Mouse (Mus musculus) macrophage (primary cell): ENCODE results near the gene Ldlrad3. TPM values are rescaled to one million over a fixed set of nuclear protein-coding genes. Genes with fewer than 3 reads are reported as not detected.

ENCODE experiments used
- H3K27ac ChIP-seq: fragments of 350-480 bp; formaldehyde crosslinking; 2 replicates; pipeline ENCODE4 v1.9.0; 2021
- H3K36me3 ChIP-seq: fragments of 350-480 bp; formaldehyde crosslinking; 2 replicates; pipeline ENCODE4 v1.9.0; 2021; ENCODE audit errors: inconsistent target
- H3K4me3 ChIP-seq: fragments of 350-480 bp; formaldehyde crosslinking; 2 replicates; pipeline ENCODE4 v1.9.0; 2021; ENCODE audit errors: inconsistent target
- H3K79me2 ChIP-seq: fragments of 350-480 bp; formaldehyde crosslinking; 2 replicates; pipeline ENCODE4 v1.9.0; 2021; ENCODE audit errors: inconsistent target
- WGBS: methylation state at CpG from one replicate; pipeline ENCODE4 v1.1.7; 2026; ENCODE audit warnings: inconsistent platforms; ENCODE audit not compliant: missing documents; 5-methylcytosine and 5-hydroxymethylcytosine counted together
- polyA plus RNA-seq: library from polyadenylated mRNA; stranded (reverse); fragments of 250-400 nt; gene quantifications from 3 replicates; pipeline ENCODE4 v1.2.4, GENCODE M21; 2018; ENCODE audit warnings: inconsistent platforms

Gene Ldlrad3
- polyA plus RNA-seq, 1 experiment from 2014 or later = 10.7 TPM

GRCm38 (mm10) chr2:102197332-102197731, 11.1 kb upstream of the Ldlrad3 start:
- Histone ChIP-seq H3K4me3 (no peak overlapping the region), H3K27ac (no peak overlapping the region), H3K36me3 (no peaks in the 10 kb centered on the region), H3K79me2 (no peaks in the 10 kb centered on the region)
- 78% methylated on average over 1 of the region's 1 CpGs for WGBS

GRCm38 (mm10) chr2:102196709-102197108, 10.5 kb upstream of the Ldlrad3 start:
- 79% methylated on average over 8 of the region's 8 CpGs for WGBS
- H3K36me3 ChIP-seq = no peaks in the 10 kb centered on the region
- no peak overlapping the region for H3K4me3 ChIP-seq
- H3K79me2 ChIP-seq = no peaks in the 10 kb centered on the region
- H3K27ac ChIP-seq = no peak overlapping the region

GRCm38 (mm10) chr2:102195494-102195893, 9.3 kb upstream of the Ldlrad3 start:
- 39% methylated on average over 4 of the region's 4 CpGs for WGBS
- no peak overlapping the region for H3K4me3 ChIP-seq
- no peaks in the 10 kb centered on the region for H3K79me2 ChIP-seq
- no peaks in the 10 kb centered on the region for H3K36me3 ChIP-seq
- H3K27ac ChIP-seq = no peak overlapping the region

DNA sequence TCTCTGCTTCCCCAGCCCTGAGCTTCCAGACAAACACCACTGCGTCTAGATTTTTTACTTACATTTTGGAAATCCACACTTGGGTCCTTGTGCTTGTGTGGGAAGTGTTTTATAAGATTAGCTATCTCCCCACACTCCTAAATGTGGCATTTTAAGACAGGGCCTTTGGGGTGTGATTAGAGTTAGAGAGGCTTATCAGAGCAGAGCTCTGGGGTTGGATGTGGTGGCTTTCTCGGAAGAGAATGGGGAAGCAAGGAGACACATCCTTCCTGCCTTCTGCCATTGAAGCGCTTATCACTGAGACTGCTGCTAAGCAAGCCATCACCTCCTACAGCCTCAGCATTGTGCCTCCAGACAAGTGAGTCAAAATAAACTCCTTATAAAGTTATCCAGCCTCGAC, 8.1 kb upstream of the Ldlrad3 start:
- no peak overlapping the region for H3K4me3 ChIP-seq
- no peaks in the 10 kb centered on the region for H3K79me2 ChIP-seq
- H3K27ac ChIP-seq = no peak overlapping the region
- WGBS = 37% methylated on average over 4 of the region's 4 CpGs
- no peaks in the 10 kb centered on the region for H3K36me3 ChIP-seq

DNA sequence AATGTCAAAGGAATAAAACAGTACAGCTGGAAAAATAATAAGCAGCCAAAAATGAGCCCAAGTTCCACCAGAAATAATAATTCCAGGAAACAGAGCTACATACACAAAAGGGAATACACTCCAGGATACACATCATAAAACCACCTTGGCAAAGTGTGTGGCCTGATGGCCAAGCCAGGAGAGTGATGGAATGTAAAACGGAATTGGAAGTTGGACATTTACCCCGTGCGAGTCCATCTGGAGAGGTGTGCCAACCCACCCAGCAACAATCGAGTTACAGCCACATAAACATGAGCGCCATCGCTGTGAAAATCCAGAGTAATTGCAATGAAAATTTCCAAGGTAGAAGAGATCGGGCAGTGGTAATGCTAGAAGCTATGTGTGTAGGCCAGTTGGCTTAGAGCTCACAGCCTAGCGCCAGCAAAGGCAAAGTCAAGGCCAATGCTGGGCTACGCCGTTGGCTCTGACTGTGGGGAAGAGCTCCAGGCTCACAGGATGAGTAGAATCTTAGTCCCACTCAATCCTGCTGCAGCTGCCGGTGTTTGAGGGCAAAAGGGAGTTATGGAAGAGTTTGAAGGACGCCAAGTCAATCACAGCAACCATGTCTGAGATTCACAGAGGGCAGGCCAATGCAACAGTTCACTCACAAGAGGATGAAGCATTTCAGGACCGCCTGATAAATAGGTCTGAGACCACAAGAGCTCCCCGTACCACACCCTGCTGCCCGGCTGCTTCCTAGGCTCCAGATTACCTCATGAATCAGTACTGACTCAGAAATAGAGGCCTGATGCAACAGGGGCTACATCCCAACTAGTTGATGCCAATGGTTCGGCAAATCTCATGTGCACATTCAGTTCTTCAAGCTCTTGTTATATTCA, 7.0 kb upstream of the Ldlrad3 start:
- Histone ChIP-seq H3K4me3 (no peak overlapping the region), H3K79me2 (no peaks in the 10 kb centered on the region), H3K27ac (no peak overlapping the region), H3K36me3 (no peaks in the 10 kb centered on the region)
- WGBS = 92% methylated on average over 15 of the region's 16 CpGs

GRCm38 (mm10) chr2:102191736-102192135, 5.6 kb upstream of the Ldlrad3 start:
- no peaks in the 10 kb centered on the region for H3K36me3 ChIP-seq
- WGBS = 90% methylated on average over 4 of the region's 4 CpGs
- H3K4me3 ChIP-seq = no peak overlapping the region
- H3K27ac ChIP-seq = no peak overlapping the region
- H3K79me2 ChIP-seq = no peaks in the 10 kb centered on the region

- H3K36me3 ChIP-seq = no peaks in the 10 kb centered on the region
- no peaks in the 10 kb centered on the region for H3K79me2 ChIP-seq
- H3K4me3 ChIP-seq = no peak overlapping the region
- no peak overlapping the region for H3K27ac ChIP-seq
These were observed 4.8 kb upstream of the Ldlrad3 start for GRCm38 (mm10) chr2:102190956-102191355.

- H3K27ac ChIP-seq = no peak overlapping the region
- peak overlapping the region; percentile 47 for H3K4me3 ChIP-seq
- no peaks in the 10 kb centered on the region for H3K36me3 ChIP-seq
- H3K79me2 ChIP-seq = peaks cover 32% of the 10 kb centered on the region; the same call in 1 of the 2 replicates
- WGBS = 16% methylated on average over 22 of the region's 24 CpGs
These were observed 875 bp downstream of the Ldlrad3 start for GRCm38 (mm10) chr2:102185069-102185950.

DNA sequence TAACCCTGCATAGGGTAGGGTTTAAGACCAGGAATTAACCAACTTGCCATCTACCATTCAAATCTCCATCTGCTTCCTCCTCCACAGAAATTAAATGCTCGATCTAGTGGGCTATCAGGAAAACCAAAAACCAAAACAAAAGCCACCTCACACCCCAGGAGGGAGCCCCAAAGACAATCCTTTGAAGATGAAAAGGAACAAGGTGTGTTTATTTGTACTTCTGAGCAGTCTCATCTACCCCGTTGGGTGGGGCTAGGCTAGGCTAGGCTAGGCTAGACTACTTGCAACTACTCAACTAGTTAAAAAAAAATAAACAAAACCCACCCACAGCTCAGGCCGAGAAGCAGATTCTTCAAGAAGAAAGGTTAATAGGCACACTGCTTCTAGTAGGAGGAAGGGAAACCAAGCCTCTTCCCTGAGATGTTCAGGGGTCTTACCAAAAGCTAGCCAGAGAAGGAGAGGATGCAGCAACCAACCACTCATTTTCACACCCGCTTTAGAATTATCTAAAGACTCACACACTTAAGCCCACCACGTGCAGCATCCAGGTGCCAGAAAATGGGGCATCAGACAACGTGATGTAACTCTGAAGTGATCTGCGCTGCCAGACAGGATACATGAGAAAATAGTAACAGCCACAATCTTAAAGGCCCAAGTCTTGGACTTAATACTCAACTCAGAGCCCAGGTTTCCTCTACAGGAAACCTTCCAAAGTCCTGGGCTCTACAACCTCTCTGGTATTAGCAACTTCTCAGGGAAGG, 2.3 kb downstream of the Ldlrad3 start:
- Histone ChIP-seq H3K27ac (no peak overlapping the region), H3K36me3 (no peaks in the 10 kb centered on the region), H3K4me3 (no peak overlapping the region), H3K79me2 (peaks cover 46% of the 10 kb centered on the region; the same call in 1 of the 2 replicates)
- WGBS = 70% methylated on average over 7 of the region's 7 CpGs

DNA sequence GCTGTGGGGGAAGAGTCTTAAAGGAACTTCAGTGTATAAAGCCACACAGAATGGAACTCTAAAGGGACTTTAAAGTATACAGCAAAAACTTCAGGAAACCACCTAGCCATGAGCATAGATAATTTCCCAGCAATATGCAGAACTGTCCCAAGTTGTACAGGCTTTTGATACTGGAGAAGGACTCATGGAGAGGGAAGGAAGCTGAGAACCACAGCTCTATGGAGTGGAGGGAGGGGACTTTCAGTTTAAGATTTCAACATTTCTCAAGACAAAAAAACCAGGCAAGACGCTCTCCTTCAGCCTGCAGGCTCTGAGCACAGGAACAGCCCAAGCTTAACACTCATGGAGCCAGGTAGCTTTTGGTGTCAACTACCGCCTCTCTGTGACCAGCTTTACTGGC, 4.7 kb downstream of the Ldlrad3 start:
- Histone ChIP-seq H3K27ac (peak overlapping the region; percentile 37), H3K36me3 (no peaks in the 10 kb centered on the region), H3K79me2 (peaks cover 63% of the 10 kb centered on the region; the same call in 1 of the 2 replicates), H3K4me3 (no peak overlapping the region)
- whole genome bisulfite sequencing = 7% methylated on average over 2 of the region's 2 CpGs

DNA sequence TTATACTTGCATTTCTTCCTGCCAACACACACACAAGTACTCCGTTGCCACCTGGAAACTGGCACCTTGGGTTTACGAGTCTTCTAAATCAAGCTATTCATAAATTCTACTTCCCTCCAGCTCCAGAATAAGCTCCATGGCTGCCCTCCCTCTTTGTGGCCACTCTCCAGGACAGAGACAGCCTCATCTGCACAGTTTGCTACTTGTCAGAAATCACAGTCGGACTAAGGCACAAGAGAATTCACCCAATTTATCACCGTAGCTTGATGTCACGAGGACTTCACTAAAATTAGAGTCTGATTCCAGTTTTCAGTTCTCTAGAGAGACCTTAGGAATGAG, 9.8 kb downstream of the Ldlrad3 start:
- 89% methylated on average over 5 of the region's 5 CpGs for WGBS
- Histone ChIP-seq H3K27ac (no peak overlapping the region), H3K79me2 (peaks cover 33% of the 10 kb centered on the region; the same call in 1 of the 2 replicates), H3K36me3 (no peaks in the 10 kb centered on the region), H3K4me3 (no peak overlapping the region)

GRCm38 (mm10) chr2:102175741-102176433, 10.3 kb downstream of the Ldlrad3 start:
- Histone ChIP-seq H3K4me3 (no peak overlapping the region), H3K27ac (no peak overlapping the region), H3K36me3 (no peaks in the 10 kb centered on the region), H3K79me2 (peaks cover 33% of the 10 kb centered on the region; the same call in 1 of the 2 replicates)
- 98% methylated on average over 15 of the region's 15 CpGs for WGBS

- Histone ChIP-seq H3K79me2 (peaks cover 2% of the 10 kb centered on the region; the same call in 1 of the 2 replicates), H3K27ac (no peak overlapping the region), H3K36me3 (no peaks in the 10 kb centered on the region), H3K4me3 (no peak overlapping the region)
- WGBS = 94% methylated on average over 2 of the region's 4 CpGs
These were observed 13.7 kb downstream of the Ldlrad3 start for GRCm38 (mm10) chr2:102172458-102172857.
